Mouse (Mus musculus): ENCODE data around the gene Dpy30. TPM values are rescaled to one million over a fixed set of nuclear protein-coding genes. Genes with fewer than 3 reads are reported as not detected.

The Dpy30 gene
- polyA plus RNA-seq, 1 experiment: 9.4 TPM

DNA sequence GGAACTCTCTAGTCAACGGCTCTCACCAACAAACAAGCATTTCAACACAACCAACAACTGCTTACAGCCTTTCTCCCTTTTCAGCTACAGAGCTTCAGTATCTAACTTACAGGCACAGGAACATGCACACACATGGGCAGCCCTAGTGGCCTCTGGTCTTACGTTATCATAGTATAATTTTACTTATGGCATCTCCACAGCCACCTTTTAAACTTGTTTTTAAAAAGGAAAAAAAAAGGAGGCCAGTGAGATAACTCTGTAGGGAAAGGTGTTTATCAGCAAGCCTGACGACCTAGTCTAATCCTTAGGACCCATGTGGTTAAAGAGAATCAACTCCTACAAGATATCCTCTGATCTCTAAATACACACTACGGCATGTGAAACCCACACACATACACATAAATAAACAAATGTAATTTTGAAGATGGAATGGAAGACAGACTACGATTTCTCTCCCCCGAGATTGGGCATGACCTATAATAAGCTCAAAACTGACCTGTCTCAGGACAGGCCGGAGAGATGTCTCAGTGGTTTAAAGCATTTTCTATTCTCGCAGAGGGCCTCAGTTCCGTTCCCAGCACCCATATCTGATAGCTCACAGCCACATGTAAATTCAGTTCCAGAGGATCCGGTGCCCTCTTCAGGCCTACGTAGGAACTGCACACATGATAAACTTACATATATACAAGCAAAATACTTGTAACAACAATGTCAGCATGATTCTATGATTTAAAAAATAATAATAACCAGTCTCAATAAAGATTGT, 56.1 kb downstream of the Dpy30 start:
- H3K4me1 ChIP-seq (ENCODE audit: control insufficient read depth): peaks cover 85% of the 10 kb centered on the region
- H3K4me3 ChIP-seq (replicated peaks): peak overlapping the region; percentile 19
- H3K27me3 ChIP-seq (ENCODE audit: control insufficient read depth): no peaks in the 10 kb centered on the region
- H3K9me3 ChIP-seq (ENCODE audit: control insufficient read depth, low read length): peaks cover 19% of the 10 kb centered on the region
- peak; percentile 71 for TF ChIP-seq TAL1 (IDR thresholded peaks at IDR 0.05; ENCODE audit: low read length)
- peak; percentile 77 for TF ChIP-seq GATA1 (IDR thresholded peaks at IDR 0.05; ENCODE audit: low read length)
- H3K36me3 ChIP-seq (ENCODE audit: control insufficient read depth): peaks cover 68% of the 10 kb centered on the region

DNA sequence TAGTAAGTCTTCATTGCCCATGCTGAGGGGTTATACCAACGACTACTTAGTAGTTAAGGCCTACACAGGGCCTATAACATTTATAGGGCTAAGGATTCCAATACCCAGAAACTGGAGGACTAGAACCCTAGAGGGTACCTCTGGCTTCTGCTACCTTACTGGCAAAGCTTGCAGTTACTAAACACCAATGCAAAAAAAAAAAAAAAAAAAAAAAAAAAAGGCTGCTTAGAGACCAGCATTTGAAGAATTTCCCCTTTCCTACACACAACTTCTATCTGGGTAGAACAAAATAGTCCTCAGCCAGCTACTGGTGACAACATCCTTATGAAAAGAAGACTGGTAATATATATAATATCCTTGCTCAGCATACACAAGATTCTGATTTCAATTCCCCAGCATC, 58.1 kb downstream of the Dpy30 start:
- Histone ChIP-seq H3K4me3 (replicated peaks) (no peak overlapping the region), H3K9me3 (ENCODE audit: control insufficient read depth, low read length) (peaks cover 19% of the 10 kb centered on the region), H3K36me3 (ENCODE audit: control insufficient read depth) (peaks cover 65% of the 10 kb centered on the region), H3K27me3 (ENCODE audit: control insufficient read depth) (no peaks in the 10 kb centered on the region), H3K4me1 (ENCODE audit: control insufficient read depth) (peaks cover 81% of the 10 kb centered on the region)
- no peak for TF ChIP-seq GATA1 (IDR thresholded peaks at IDR 0.05; ENCODE audit: low read length)
- no peak for TF ChIP-seq TAL1 (IDR thresholded peaks at IDR 0.05; ENCODE audit: low read length)

DNA sequence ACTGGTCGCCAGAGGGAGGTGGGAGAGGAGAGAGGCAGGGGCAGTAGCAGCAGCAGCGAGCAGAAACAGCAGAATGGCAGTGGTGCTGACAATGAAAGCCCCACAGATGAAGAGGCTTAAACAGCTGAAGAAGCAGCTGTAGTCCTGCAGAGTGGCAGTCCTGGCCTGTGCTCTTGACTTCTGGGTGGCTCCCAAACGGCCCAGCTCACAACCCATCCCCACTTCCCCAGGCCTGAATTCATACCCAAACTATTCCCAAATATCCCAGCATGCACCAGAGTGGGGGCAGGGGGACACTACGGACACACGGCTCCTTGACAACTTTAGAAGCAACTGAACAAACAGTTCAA, 58.6 kb downstream of the Dpy30 start:
- Histone ChIP-seq H3K4me3 (replicated peaks) (no peak overlapping the region), H3K36me3 (ENCODE audit: control insufficient read depth) (peaks cover 61% of the 10 kb centered on the region), H3K9me3 (ENCODE audit: control insufficient read depth, low read length) (peaks cover 19% of the 10 kb centered on the region), H3K4me1 (ENCODE audit: control insufficient read depth) (peaks cover 78% of the 10 kb centered on the region), H3K27me3 (ENCODE audit: control insufficient read depth) (no peaks in the 10 kb centered on the region)
- TF ChIP-seq TAL1 (IDR thresholded peaks at IDR 0.05; ENCODE audit: low read length) (no peak), GATA1 (IDR thresholded peaks at IDR 0.05; ENCODE audit: low read length) (no peak)

DNA sequence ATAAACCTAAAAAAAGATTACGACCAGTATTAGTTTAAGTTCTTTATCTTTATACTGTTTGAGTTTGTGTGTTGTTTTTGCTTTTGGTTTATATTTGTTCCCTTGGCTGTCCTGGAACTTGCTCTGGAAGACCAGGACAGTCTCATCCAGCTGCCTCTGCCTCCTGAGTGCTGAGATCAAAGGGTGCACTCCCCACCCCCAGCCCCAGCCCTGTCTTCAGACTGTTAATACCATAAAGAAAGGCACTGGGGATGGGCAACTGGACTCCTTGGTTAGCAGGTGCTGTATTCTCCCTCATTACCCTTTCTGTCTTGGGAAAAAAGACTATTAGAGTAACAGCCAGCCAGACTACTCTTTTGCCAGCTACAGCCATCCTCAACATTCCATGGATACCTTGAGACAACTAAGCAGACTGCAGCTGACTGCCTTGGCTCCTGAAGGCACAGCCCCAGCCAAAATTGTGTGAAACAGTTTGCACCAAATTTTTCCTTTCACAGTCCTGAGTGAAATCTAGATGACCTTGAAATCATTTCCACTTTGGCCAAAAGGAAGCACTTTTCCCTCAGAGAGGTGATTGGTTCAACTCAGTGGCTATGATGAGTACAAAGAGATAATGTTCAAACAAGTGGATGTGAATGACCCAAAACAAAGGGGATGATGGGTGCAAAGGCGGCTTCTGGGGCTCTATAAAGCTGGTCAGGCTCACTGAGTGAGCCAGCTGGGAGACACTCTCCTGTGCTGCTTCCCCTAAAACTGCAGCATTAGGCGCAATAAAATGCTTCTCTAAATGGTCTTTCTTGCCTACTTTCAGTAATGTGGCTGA, 59.2 kb downstream of the Dpy30 start:
- Histone ChIP-seq H3K27me3 (ENCODE audit: control insufficient read depth) (no peaks in the 10 kb centered on the region), H3K36me3 (ENCODE audit: control insufficient read depth) (peaks cover 58% of the 10 kb centered on the region), H3K9me3 (ENCODE audit: control insufficient read depth, low read length) (peaks cover 19% of the 10 kb centered on the region), H3K4me1 (ENCODE audit: control insufficient read depth) (peaks cover 74% of the 10 kb centered on the region), H3K4me3 (replicated peaks) (no peak overlapping the region)
- no peak for TF ChIP-seq GATA1 (IDR thresholded peaks at IDR 0.05; ENCODE audit: low read length)
- TF ChIP-seq TAL1 (IDR thresholded peaks at IDR 0.05; ENCODE audit: low read length): no peak

DNA sequence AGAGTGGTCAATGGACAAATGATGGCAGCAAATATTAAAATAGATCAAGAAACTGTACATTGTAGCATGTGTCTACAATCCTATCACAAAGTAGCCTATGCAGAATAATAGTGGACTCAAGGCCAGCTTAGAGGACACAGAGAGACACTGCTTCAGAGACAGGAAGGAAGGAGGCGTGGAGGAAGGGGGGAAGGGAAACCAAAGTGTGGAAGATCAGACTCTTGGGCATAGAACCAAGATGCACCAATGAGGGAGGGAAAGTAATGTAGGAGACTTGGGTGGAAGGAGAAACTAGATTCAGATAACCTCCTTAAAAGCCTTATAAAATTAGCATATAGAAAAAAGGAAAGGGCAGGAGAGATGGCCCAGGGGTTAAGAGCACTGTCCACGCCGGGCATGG, 61.3 kb downstream of the Dpy30 start:
- Histone ChIP-seq H3K27me3 (ENCODE audit: control insufficient read depth) (no peaks in the 10 kb centered on the region), H3K4me3 (replicated peaks) (no peak overlapping the region), H3K4me1 (ENCODE audit: control insufficient read depth) (peaks cover 58% of the 10 kb centered on the region), H3K36me3 (ENCODE audit: control insufficient read depth) (peaks cover 55% of the 10 kb centered on the region), H3K9me3 (ENCODE audit: control insufficient read depth, low read length) (no peaks in the 10 kb centered on the region)
- TF ChIP-seq GATA1 (IDR thresholded peaks at IDR 0.05; ENCODE audit: low read length) (no peak), TAL1 (IDR thresholded peaks at IDR 0.05; ENCODE audit: low read length) (no peak)

Other genes with a start within 250 kb of the Dpy30 start
- 13.0 and 18.4 TPM in 2 replicates for gene Memo1, start 28.4 kb downstream of the Dpy30 start, polyA plus RNA-seq (2012)
- gene Spast, start 15.0 kb upstream of the Dpy30 start, polyA plus RNA-seq (2012): 0.20 and 0.30 TPM in 2 replicates
- 0.10 and 0.14 TPM in 2 replicates for gene Slc30a6, start 71.7 kb upstream of the Dpy30 start, polyA plus RNA-seq (2012)
- gene Nlrc4, start 135.2 kb upstream of the Dpy30 start, polyA plus RNA-seq (2012): not detected in 2 replicates
- gene Yipf4, start 165.5 kb upstream of the Dpy30 start, polyA plus RNA-seq (2012): 7.8 and 10.0 TPM in 2 replicates
- 0.73 and 1.1 TPM in 2 replicates for gene Birc6, start 204.4 kb upstream of the Dpy30 start, polyA plus RNA-seq (2012)